Mouse (Mus musculus) embryonic fibroblast, embryonic 13.5 days (primary cell): ENCODE results near the gene Tomm70a.

Experiments
- CTCF ChIP-seq: IDR thresholded peaks from 2 replicates; pipeline ENCODE4 v1.5.1; 2011; ENCODE audit warnings: mild to moderate bottlenecking, control low read depth, low read length, moderate library complexity, borderline replicate concordance; ENCODE audit not compliant: insufficient read depth
- POLR2A ChIP-seq: IDR thresholded peaks from 2 replicates; pipeline ENCODE4 v1.6.1; 2011; ENCODE audit warnings: low read depth, mild to moderate bottlenecking, control low read depth, low read length, moderate library complexity

DNA sequence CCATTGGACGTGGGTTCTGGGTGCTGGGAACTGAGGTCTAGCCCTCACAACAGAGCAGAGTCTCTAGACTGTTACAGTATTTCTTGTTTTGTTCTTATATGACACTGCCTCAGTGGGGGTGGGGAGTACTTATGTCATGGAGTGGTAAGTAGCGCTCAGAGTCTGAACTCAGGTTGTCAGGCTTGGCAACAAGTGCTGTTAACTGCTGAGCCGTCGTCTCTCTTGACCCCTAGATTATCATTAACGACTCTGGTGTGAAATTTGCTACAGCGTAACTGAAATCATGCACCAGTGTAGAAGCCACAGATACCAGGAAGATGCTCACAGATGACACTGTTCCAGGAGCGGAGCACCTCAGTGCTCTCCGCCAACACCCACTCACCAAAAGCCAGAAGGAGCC lies 49.7 kb downstream of the Tomm70a start:
- no peak for TF ChIP-seq CTCF
- TF ChIP-seq POLR2A, result no peak
